Mouse (Mus musculus) liver, postnatal 0 days (tissue): ENCODE results near the gene Smad9.

ENCODE experiments used
- CTCF ChIP-seq: sonication (generic); IDR thresholded peaks from 2 replicates; pipeline ENCODE4 v1.5.1; 2016; ENCODE audit warnings: antibody characterized with exemption, low read depth
- EP300 ChIP-seq: IDR thresholded peaks from 2 replicates; pipeline ENCODE4 v1.6.1; 2016; ENCODE audit warnings: antibody characterized with exemption, low read depth, mild to moderate bottlenecking

- TF ChIP-seq CTCF (no peak), EP300 (no peak)
Measured at GRCm38 (mm10) chr3:54814622-54815021, 59.2 kb downstream of the Smad9 start.
